Comparison of ENCODE assay signal across 1 mouse cellular context in the genomic region with DNA sequence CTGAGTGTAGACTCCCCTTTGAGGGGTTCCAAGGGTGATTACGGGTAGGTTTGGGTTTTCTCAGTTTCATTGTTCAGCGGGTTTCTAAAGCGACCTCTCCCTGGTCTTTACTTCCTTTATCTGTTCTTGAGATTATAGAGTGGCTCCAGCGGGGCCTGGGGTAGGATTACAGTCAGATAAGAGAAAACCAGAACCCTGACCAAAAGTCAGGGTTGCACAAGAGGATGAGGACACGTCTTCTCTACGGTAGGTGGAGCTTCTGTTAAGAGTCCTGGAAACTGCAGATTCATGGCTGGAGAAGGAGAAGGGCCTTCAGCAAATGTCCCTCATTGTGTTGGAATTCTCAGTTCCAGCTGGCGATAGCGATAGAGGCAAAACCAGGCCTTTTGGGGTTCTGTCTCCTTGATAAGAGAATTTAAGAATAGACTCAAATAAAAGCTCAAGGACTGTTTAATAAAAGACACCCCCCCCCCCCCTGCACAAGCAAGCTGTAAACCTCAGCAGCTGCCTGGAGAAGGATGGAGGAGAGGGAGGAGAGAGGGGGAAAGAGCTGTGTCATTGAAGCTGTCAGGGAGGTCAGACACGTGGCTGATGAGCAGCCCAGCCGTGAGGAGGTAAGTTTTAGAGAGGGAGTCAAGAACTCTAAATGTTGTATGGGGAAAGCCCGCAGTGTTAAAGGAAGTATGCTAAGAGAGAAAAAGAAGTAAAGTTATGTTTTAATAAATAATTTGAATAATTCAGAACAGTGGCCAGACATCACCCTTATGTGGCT.
TF ChIP-seq lines count a peak whose summit lies in the region.

No protein-coding gene starts in this region.

TF ChIP-seq in CH12.LX, 34 proteins besides CTCF, POLR2A, EP300 and RAD21:
- TF ChIP-seq RCOR1 (conservative IDR thresholded peaks at IDR 0.05; ENCODE audit: low read depth, low read length): no peak
